Mouse (Mus musculus): ENCODE data around the gene Stpg1.

DNA sequence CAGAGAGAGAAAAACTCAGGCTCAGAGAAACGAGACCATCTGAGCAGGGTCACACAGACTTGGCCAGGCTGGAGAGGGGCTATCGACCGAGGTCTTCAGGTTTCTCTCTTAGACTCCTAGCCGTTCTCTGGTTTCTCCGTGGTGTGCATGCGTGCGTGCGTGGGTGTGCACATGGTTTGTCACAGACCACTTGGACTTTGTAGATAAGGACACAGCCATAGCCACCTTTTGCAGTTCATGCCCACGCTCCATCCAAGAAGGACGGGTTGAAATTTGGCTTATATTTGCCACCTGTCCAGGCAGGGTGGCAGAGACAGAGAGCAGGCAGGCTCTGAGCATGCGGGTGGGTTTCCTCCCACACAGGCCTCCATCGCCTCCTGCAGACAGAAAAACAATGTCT, 30.5 kb downstream of the Stpg1 start:
- no peak for TF ChIP-seq CTCF (IDR thresholded peaks at IDR 0.05; ENCODE audit: extremely low read depth, insufficient read length, insufficient replicate concordance, low read depth, low read length)
- TF ChIP-seq POLR2A (IDR thresholded peaks at IDR 0.05; ENCODE audit: low read depth, low read length), result no peak

Measured in small intestine, adult 2 months (tissue).